Mouse (Mus musculus): ENCODE results near the gene Tmem86a.

DNA sequence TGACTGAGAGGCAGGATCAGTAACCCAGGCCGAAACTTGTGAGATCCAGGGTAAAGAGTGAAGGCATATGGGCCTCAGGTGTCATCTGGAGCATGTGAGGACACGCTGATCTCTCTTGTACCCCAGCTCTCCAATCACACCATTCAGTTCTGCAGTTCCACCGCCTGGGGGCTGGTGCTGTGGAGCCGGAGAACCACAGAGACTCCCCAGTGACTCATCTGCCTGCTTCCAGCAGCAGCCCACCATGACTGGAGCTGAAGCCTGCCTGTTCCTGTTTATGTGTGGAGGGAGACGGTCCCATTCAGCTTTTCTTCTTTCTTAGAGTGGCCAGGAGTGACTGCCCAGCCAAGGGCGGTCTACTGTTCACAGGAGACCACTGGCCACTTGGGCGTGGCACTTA, 47.6 kb downstream of the Tmem86a start:
- TF ChIP-seq GATA1 (IDR thresholded peaks at IDR 0.05; ENCODE audit: borderline replicate concordance, low read length) (no peak), FLI1 (IDR thresholded peaks at IDR 0.05; ENCODE audit: low read length) (no peak)
